Mouse (Mus musculus) myocyte (in vitro differentiated cells): Measurements from ENCODE around the gene Ap2m1.
A peak's percentile ranks its signal among the peaks of the same experiment; 100 is the strongest.

Experiments
- MYOD1 ChIP-seq, 3 experiments: IDR thresholded peaks; one replicate each; pipeline ENCODE4 v1.6.1; 2011; ENCODE audit warnings: control low read depth in 2 of 3, low read depth in 2 of 3, mild to moderate bottlenecking in 2 of 3, moderate library complexity in 1 of 3; ENCODE audit not compliant: insufficient read length in 2 of 3, control insufficient read depth in 1 of 3
- MYOG ChIP-seq, 3 experiments: IDR thresholded peaks; one replicate each; pipeline ENCODE4 v1.6.1; 2011; ENCODE audit warnings: control low read depth in 2 of 3, low read depth in 2 of 3, mild to moderate bottlenecking in 2 of 3; ENCODE audit not compliant: insufficient read length in 2 of 3, control insufficient read depth in 1 of 3, insufficient read depth in 1 of 3
- POLR2A ChIP-seq: IDR thresholded peaks from one replicate; pipeline ENCODE4 v1.6.1; 2011; ENCODE audit warnings: low read depth, mild to moderate bottlenecking, control low read depth, moderate library complexity; ENCODE audit not compliant: insufficient read length
- POLR2AphosphoS2 ChIP-seq: IDR thresholded peaks from one replicate; pipeline ENCODE4 v1.6.1; 2011; ENCODE audit warnings: low read depth, control low read depth; ENCODE audit not compliant: insufficient read length
- TCF12 ChIP-seq: IDR thresholded peaks from one replicate; pipeline ENCODE4 v1.6.1; 2011; ENCODE audit warnings: mild to moderate bottlenecking, control low read depth; ENCODE audit not compliant: poor library complexity, insufficient read depth, severe bottlenecking

- TF ChIP-seq MYOD1 (IDR thresholded peaks at IDR 0.05; ENCODE audit: control insufficient read depth in 1 of 3, insufficient read length in 2 of 3, low read depth in 2 of 3) (no peak), POLR2AphosphoS2 (peak; percentile 39), POLR2A (no peak), TCF12 (no peak), MYOG (IDR thresholded peaks at IDR 0.05; ENCODE audit: control insufficient read depth in 1 of 3, insufficient read depth in 1 of 3, insufficient read length in 2 of 3, low read depth in 2 of 3) (no peak)
These were observed 10.4 kb downstream of the Ap2m1 start for GRCm38 (mm10) chr16:20545696-20546095.
